Mouse (Mus musculus) myocyte (in vitro differentiated cells): ENCODE results near the gene Knstrn. TPM values are rescaled to one million over a fixed set of nuclear protein-coding genes. Genes with fewer than 3 reads are reported as not detected.

Experiments
- H3K27me3 ChIP-seq: one replicate; pipeline ENCODE4 v1.6.1; 2011; ENCODE audit not compliant: control insufficient read depth, insufficient read depth, insufficient read length
- H3K36me3 ChIP-seq: one replicate; pipeline ENCODE4 v1.6.1; 2011; ENCODE audit not compliant: control insufficient read depth, insufficient read depth
- H3K4me2 ChIP-seq: one replicate; pipeline ENCODE4 v1.6.1; 2011; ENCODE audit warnings: low read depth, control low read depth
- H3K4me3 ChIP-seq: one replicate; pipeline ENCODE4 v1.5.1; 2011; ENCODE audit warnings: mild to moderate bottlenecking, control low read depth, moderate library complexity
- H3K79me2 ChIP-seq: one replicate; pipeline ENCODE4 v1.6.1; 2011; ENCODE audit not compliant: control insufficient read depth, insufficient read depth
- H3ac ChIP-seq: one replicate; pipeline ENCODE4 v1.6.1; 2011; ENCODE audit not compliant: control insufficient read depth, insufficient read length
- CEBPB ChIP-seq: IDR thresholded peaks from 2 replicates; pipeline ENCODE4 v1.6.1; 2011; ENCODE audit warnings: mild to moderate bottlenecking, moderate library complexity; ENCODE audit not compliant: poor library complexity, insufficient read depth, severe bottlenecking
- E2F4 ChIP-seq: IDR thresholded peaks from one replicate; pipeline ENCODE4 v1.6.1; 2011; ENCODE audit warnings: mild to moderate bottlenecking, control low read depth, moderate library complexity; ENCODE audit not compliant: insufficient read depth
- MAX ChIP-seq: IDR thresholded peaks from one replicate; pipeline ENCODE4 v1.6.1; 2011; ENCODE audit warnings: low read depth, mild to moderate bottlenecking, control low read depth
- MYOD1 ChIP-seq, 3 experiments: IDR thresholded peaks; one replicate each; pipeline ENCODE4 v1.6.1; 2011; ENCODE audit warnings: control low read depth in 2 of 3, low read depth in 2 of 3, mild to moderate bottlenecking in 2 of 3, moderate library complexity in 1 of 3; ENCODE audit not compliant: insufficient read length in 2 of 3, control insufficient read depth in 1 of 3
- MYOG ChIP-seq, 3 experiments: IDR thresholded peaks; one replicate each; pipeline ENCODE4 v1.6.1; 2011; ENCODE audit warnings: control low read depth in 2 of 3, low read depth in 2 of 3, mild to moderate bottlenecking in 2 of 3; ENCODE audit not compliant: insufficient read length in 2 of 3, control insufficient read depth in 1 of 3, insufficient read depth in 1 of 3
- POLR2A ChIP-seq: IDR thresholded peaks from one replicate; pipeline ENCODE4 v1.6.1; 2011; ENCODE audit warnings: low read depth, mild to moderate bottlenecking, control low read depth, moderate library complexity; ENCODE audit not compliant: insufficient read length
- REST ChIP-seq: IDR thresholded peaks from one replicate; pipeline ENCODE4 v1.6.1; 2011; ENCODE audit warnings: mild to moderate bottlenecking, control low read depth, moderate library complexity; ENCODE audit not compliant: insufficient read depth, insufficient read length
- SRF ChIP-seq: IDR thresholded peaks from one replicate; pipeline ENCODE4 v1.6.1; 2011; ENCODE audit warnings: low read depth; ENCODE audit not compliant: control insufficient read depth, insufficient read length
- TCF12 ChIP-seq: IDR thresholded peaks from one replicate; pipeline ENCODE4 v1.6.1; 2011; ENCODE audit warnings: mild to moderate bottlenecking, control low read depth; ENCODE audit not compliant: poor library complexity, insufficient read depth, severe bottlenecking
- TCF3 ChIP-seq: IDR thresholded peaks from one replicate; pipeline ENCODE4 v1.6.1; 2011; ENCODE audit warnings: low read depth, control low read depth; ENCODE audit not compliant: insufficient read length
- USF1 ChIP-seq: IDR thresholded peaks from one replicate; pipeline ENCODE4 v1.6.1; 2011; ENCODE audit warnings: low read depth, mild to moderate bottlenecking, control low read depth, moderate library complexity
- polyA plus RNA-seq: library from polyadenylated mRNA; unstranded; fragments of >200 nt; fragmentation: generic; extraction: Trizol; gene quantifications from one replicate; pipeline ENCODE4 v1.2.1, GENCODE M21; 2012; ENCODE audit warnings: missing spikeins

The Knstrn gene
- 42.2 TPM for polyA plus RNA-seq

GRCm38 (mm10) chr2:118813981-118814836 is at the start of gene Knstrn:
Gene Knstrn (plus strand): TSS chr2:118814003.
- H3ac ChIP-seq: peak within 1 kb of the TSS; percentile 11
- TF ChIP-seq CEBPB (no peak), SRF (no peak), MYOD1 (IDR thresholded peaks at IDR 0.05; ENCODE audit: control insufficient read depth in 1 of 3, insufficient read length in 2 of 3, low read depth in 2 of 3) (no peak), MAX (no peak), POLR2A (peak; percentile 57), USF1 (no peak), E2F4 (peak; percentile 98), TCF3 (no peak)
- H3K4me3 ChIP-seq: peak within 1 kb of the TSS; percentile 43
- H3K79me2 ChIP-seq: peaks cover 6% of the 10 kb centered on the region
- peak within 1 kb of the TSS; percentile 82 for H3K4me2 ChIP-seq
- no peaks in the 10 kb centered on the region for H3K27me3 ChIP-seq
- peaks cover 4% of the 10 kb centered on the region for H3K36me3 ChIP-seq

- Histone ChIP-seq H3K79me2 (no peaks in the 10 kb centered on the region), H3ac (no peak overlapping the region), H3K27me3 (no peaks in the 10 kb centered on the region), H3K36me3 (no peaks in the 10 kb centered on the region), H3K4me3 (no peak overlapping the region), H3K4me2 (peak overlapping the region; percentile 99)
- peak in 1 of 3 experiments; percentile 1 for TF ChIP-seq MYOD1 (IDR thresholded peaks at IDR 0.05; ENCODE audit: control insufficient read depth in 1 of 3, insufficient read length in 2 of 3, low read depth in 2 of 3)
- TF ChIP-seq TCF12: no peak
Observed at GRCm38 (mm10) chr2:118764094-118764831, 49.5 kb upstream of the Knstrn start.

DNA sequence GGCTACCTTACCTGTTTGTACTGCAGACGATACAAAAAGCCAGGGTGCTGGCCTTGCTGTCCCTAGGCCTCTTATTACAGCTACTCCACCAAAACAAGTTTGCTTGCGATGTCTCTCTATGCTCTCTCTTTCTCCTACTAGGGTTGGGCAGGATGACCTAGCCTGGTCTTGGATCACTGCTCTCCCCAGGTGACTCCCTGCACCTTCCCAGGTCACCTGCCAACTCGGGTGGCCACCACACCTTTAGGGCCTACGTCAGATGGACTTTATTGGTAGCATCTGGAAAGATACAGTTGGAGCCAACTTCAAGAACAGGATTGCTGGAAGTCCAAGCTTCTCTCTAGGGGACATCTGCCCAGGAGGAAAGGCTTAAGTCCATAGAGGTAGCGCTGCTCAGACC is 48.9 kb upstream of the Knstrn start:
- TF ChIP-seq MAX (no peak), E2F4 (no peak)
- H3K79me2 ChIP-seq: no peaks in the 10 kb centered on the region
- H3K4me3 ChIP-seq: no peak overlapping the region
- H3K4me2 ChIP-seq: no peak overlapping the region
- no peaks in the 10 kb centered on the region for H3K36me3 ChIP-seq
- no peak overlapping the region for H3ac ChIP-seq
- H3K27me3 ChIP-seq: no peaks in the 10 kb centered on the region

DNA sequence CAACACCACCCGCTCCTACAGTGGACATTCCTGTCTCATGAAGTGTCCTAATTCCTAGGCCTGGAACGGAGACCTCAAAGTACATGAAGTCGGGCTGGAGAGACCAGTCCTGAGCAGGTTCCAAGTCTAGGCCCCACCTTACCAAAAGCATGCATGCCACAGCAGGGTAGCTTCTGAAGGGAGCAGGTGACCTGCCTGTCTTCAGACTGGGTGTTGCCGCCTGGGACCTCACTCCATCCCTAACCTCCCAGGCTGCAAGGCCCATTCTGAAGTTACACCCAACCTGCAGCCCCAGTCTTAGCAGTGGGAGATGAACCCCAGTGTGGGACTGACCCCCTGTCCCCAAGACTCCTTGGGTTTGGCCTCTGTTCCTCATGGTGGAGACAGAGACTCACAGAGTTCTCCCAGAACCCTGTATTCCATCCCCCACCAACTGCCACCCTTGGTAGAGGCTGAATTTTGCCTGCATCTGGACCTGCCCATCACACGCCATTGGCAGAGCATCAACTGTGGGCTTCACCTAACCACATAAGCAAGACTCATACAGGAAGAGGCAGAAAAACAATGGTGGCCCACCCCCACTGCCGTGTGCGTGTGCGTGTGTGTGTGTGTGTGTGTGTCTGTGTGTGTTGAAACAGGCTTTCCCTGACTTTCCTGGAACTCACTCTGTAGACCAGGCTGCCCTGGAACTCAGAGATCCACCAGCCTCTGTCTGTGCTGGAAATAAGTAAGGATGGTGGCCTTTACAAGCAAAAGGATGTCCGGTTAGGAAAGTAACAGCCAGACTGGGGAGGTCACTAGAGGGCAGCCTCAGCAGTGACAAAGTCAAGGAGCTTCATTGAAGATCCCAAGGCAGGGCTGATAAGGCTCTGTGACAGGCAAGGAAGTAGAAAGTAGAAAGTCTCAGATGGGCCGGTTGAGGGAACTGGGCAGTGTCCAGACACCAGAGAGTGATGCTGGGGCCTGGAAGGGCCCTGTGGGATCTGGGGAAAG is 47.5 kb upstream of the Knstrn start:
- peak overlapping the region; percentile 63 for H3K4me2 ChIP-seq
- TF ChIP-seq CEBPB: no peak
- TF ChIP-seq MYOG (IDR thresholded peaks at IDR 0.05; ENCODE audit: control insufficient read depth in 1 of 3, insufficient read depth in 1 of 3, insufficient read length in 2 of 3, low read depth in 2 of 3): peak in 1 of 3 experiments; percentile 32
- TF ChIP-seq REST: no peak
- TF ChIP-seq MAX: no peak
- peak; percentile 41 for TF ChIP-seq TCF3
- TF ChIP-seq TCF12: peak; percentile 78
- TF ChIP-seq POLR2A: no peak
- TF ChIP-seq MYOD1 (IDR thresholded peaks at IDR 0.05; ENCODE audit: control insufficient read depth in 1 of 3, insufficient read length in 2 of 3, low read depth in 2 of 3): peak; percentile 91 to 98 (median 97)
- H3K4me3 ChIP-seq: no peak overlapping the region
- H3K27me3 ChIP-seq: no peaks in the 10 kb centered on the region
- no peaks in the 10 kb centered on the region for H3K36me3 ChIP-seq
- H3ac ChIP-seq: no peak overlapping the region
- H3K79me2 ChIP-seq: no peaks in the 10 kb centered on the region

GRCm38 (mm10) chr2:118772158-118772874 is 41.5 kb upstream of the Knstrn start, which contains the start of gene Phgr1:
Gene Phgr1 (plus strand): TSS chr2:118772769.
- no peak for TF ChIP-seq TCF3
- no peak for TF ChIP-seq CEBPB
- no peak for TF ChIP-seq USF1
- Histone ChIP-seq H3K27me3 (no peaks in the 10 kb centered on the region), H3K4me2 (no peak within 1 kb of the TSS), H3K4me3 (no peak within 1 kb of the TSS), H3K36me3 (no peaks in the 10 kb centered on the region), H3ac (no peak within 1 kb of the TSS), H3K79me2 (no peaks in the 10 kb centered on the region)
